Mouse (Mus musculus) stomach, postnatal 0 days (tissue): Measurements from ENCODE around the gene Dlgap1.

Experiments
- CTCF ChIP-seq: IDR thresholded peaks from 2 replicates; pipeline ENCODE4 v1.5.1; 2016; ENCODE audit warnings: antibody characterized with exemption, low read depth, mild to moderate bottlenecking, moderate library complexity
- EP300 ChIP-seq: optimal IDR thresholded peaks from 2 replicates; pipeline ENCODE3; 2016; ENCODE audit warnings: antibody characterized with exemption

- TF ChIP-seq EP300 (no peak), CTCF (no peak)
These were observed 1.2 kb downstream of the Dlgap1 start for GRCm38 (mm10) chr17:69969816-69970750.
